Mouse (Mus musculus) hindbrain, postnatal 0 days (tissue): Measurements from ENCODE around the gene B3galt5. TPM values are rescaled to one million over a fixed set of nuclear protein-coding genes. Genes with fewer than 3 reads are reported as not detected.

Experiments
- ATAC-seq: fragments of 200-750 bp; cut with Nextera tagmentation; 2 replicates; pipeline ENCODE4 v1.8.0; 2017; ENCODE audit warnings: mild to moderate bottlenecking, moderate TSS enrichment, moderate library complexity
- DNase-seq: peaks from one replicate; pipeline ENCODE4 v3.0.0-alpha.2; 2015; ENCODE audit warnings: low spot score
- H3K27ac ChIP-seq: fragments of 300-500 bp; sonication (generic); 2 replicates; pipeline ENCODE4 v1.5.1; 2014; ENCODE audit warnings: mild to moderate bottlenecking
- H3K27me3 ChIP-seq: fragments of 300-500 bp; sonication (generic); 2 replicates; pipeline ENCODE4 v1.6.1; 2014; ENCODE audit warnings: low read length, mixed read lengths; ENCODE audit not compliant: insufficient read depth
- H3K36me3 ChIP-seq: fragments of 300-500 bp; sonication (generic); 2 replicates; pipeline ENCODE4 v1.6.1; 2014; ENCODE audit warnings: low read length, mixed read lengths; ENCODE audit not compliant: insufficient read depth
- H3K4me1 ChIP-seq: fragments of 300-500 bp; sonication (generic); 2 replicates; pipeline ENCODE4 v1.6.1; 2014; ENCODE audit warnings: antibody characterized with exemption, low read length, mixed read lengths; ENCODE audit not compliant: insufficient read depth
- H3K4me2 ChIP-seq: fragments of 300-500 bp; sonication (generic); 2 replicates; pipeline ENCODE4 v1.6.1; 2014; ENCODE audit warnings: low read depth, mild to moderate bottlenecking, low read length, moderate library complexity, mixed read lengths
- H3K4me3 ChIP-seq: fragments of 300-500 bp; sonication (generic); 2 replicates; pipeline ENCODE4 v1.5.1; 2014; ENCODE audit warnings: low read length
- H3K9ac ChIP-seq: fragments of 300-500 bp; sonication (generic); replicated peaks from 2 replicates; pipeline ENCODE4 v1.6.1; 2014; ENCODE audit warnings: mild to moderate bottlenecking, low read length, moderate library complexity, mixed read lengths
- H3K9me3 ChIP-seq: fragments of 300-500 bp; sonication (generic); 2 replicates; pipeline ENCODE4 v1.6.1; 2016; ENCODE audit warnings: low read length, mixed read lengths
- CTCF ChIP-seq: IDR thresholded peaks from 2 replicates; pipeline ENCODE4 v1.5.1; 2016; ENCODE audit warnings: antibody characterized with exemption, control low read depth, low read depth
- WGBS: fragments of 180-500 bp; shearing (Covaris S2); extraction: QIAGEN DNeasy Blood & Tissue Kit; methylation state at CpG from one replicate; pipeline ENCODE4 v1.1.7; 2014; 5-methylcytosine and 5-hydroxymethylcytosine counted together
- polyA plus RNA-seq: library from polyadenylated mRNA; unstranded; fragments of >200 nt; fragmentation: Nextera tagmentation; extraction: Ambion mirVana; gene quantifications from 2 replicates; pipeline ENCODE4 v1.2.1, GENCODE M21; 2015
- total RNA-seq: library from RNA; depleted of rRNA; stranded (reverse); fragments of >200 nt; gene quantifications from 2 replicates; pipeline ENCODE4 v1.2.3, GENCODE M21; 2014

Gene B3galt5
- total and polyA plus RNA-seq, 2 experiments from 2014 or later: 7.3 to 11.3 TPM

DNA sequence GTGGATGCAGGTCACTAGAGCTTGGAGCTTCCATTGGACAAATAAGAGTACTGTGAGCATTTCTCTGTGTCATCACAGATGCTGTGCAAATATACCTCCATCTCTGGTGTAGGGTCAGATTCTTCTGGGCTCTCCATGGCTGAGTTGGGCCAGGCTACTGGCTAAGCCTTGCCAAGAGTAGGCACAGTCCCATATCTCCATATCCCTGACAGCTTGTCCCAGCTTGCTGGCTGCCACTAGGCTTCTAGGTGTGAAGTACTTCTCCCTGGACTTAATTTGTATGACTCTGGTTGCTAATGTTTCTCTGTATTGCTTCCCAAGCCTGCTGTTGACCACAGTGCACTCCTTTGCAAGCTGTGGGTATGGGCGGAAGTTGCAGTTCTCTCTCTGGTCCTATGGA lies 16.5 kb downstream of the B3galt5 start:
- Histone ChIP-seq H3K9ac (no peak overlapping the region), H3K27me3 (no peaks in the 10 kb centered on the region), H3K4me3 (no peak overlapping the region), H3K4me1 (no peaks in the 10 kb centered on the region), H3K27ac (no peak overlapping the region), H3K36me3 (no peaks in the 10 kb centered on the region), H3K9me3 (no peaks in the 10 kb centered on the region), H3K4me2 (no peak overlapping the region)
- ATAC-seq (no peak), DNase-seq (no peak)
- 84% methylated on average over 1 of the region's 1 CpGs for WGBS
- TF ChIP-seq CTCF: no peak

DNA sequence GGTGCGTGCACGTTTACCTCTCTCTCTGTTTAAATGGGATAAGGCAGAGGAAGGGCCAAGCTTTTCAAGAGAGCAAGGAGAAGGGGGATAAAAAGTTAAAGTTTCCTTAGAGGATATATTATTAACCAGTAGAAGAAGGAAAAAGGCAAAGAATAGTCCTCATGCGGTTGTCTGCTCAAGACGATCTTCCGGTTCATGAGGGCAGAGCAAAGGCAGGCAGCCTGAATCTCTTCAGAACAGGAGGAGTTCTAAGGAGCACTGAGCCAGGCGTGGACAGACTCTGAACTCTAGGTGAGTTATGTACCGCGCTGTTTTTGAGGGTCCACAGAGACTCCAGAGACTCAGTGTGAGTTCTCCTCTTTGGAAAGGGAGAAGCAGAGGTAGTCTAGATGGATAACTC lies 22.8 kb downstream of the B3galt5 start:
- no peak for TF ChIP-seq CTCF
- 88% methylated on average over 8 of the region's 8 CpGs for WGBS
- Histone ChIP-seq H3K9me3 (no peaks in the 10 kb centered on the region), H3K27ac (no peak overlapping the region), H3K36me3 (no peaks in the 10 kb centered on the region), H3K4me1 (no peaks in the 10 kb centered on the region), H3K4me3 (no peak overlapping the region), H3K27me3 (no peaks in the 10 kb centered on the region), H3K4me2 (no peak overlapping the region), H3K9ac (no peak overlapping the region)
- DNase-seq: no peak
- no peak for ATAC-seq

DNA sequence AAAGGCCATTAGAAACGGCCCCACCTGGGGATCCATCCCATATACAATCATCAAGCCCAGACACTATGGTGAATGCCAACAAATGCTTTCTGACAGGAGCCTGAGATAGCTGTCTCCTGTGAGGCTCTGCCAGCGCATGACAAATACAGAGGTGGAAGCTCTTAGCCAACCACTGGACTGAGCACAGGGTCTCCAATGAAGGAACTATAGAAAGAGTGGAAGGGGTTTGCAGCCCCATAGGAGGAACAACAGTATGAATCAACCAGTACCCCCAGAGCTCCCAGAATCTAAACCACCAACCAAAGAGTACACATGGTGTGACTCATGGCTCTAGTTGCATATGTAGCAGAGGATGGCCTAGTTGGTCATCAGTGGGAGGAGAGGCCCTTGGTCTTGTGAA lies 36.1 kb downstream of the B3galt5 start:
- no peaks in the 10 kb centered on the region for H3K27me3 ChIP-seq
- DNase-seq: no peak
- H3K27ac ChIP-seq: no peak overlapping the region
- no peaks in the 10 kb centered on the region for H3K4me1 ChIP-seq
- no peak for ATAC-seq
- H3K9ac ChIP-seq: no peak overlapping the region
- WGBS: 85% methylated on average over 2 of the region's 2 CpGs
- no peak overlapping the region for H3K4me3 ChIP-seq
- no peaks in the 10 kb centered on the region for H3K36me3 ChIP-seq
- no peaks in the 10 kb centered on the region for H3K9me3 ChIP-seq
- H3K4me2 ChIP-seq: no peak overlapping the region
- TF ChIP-seq CTCF: no peak

DNA sequence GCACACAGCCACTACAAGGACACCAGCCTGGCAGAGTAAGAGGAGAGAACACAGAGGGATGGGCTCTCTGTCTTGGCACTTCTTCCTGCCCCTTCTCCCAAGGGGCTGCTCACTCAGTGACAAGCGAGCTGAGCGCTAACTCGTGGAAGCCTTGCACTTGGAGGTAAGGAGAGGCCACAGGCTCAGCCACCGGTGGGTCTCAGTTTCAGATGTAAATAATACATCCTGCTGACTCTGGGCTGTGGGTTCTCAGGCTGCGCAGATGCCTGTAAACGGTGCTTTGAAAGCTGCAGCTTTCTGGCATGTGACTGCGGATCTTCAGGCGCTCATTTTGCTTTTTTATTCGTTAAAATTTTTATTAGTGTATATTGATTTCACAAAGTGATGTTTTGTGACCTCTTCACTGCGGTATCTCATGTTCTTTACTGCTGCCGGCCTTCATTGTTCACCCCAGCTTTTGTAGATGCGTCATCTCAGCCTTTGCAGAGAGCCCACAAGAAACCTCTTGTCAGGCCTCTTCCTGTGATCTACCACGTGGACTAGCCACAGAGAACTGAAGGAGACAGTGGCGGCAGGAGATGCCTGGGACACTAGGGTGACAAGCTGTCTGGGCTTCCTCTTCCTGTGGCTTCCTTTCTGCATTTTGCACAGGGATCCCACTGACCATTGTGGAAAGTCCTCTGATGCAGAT lies 37.5 kb downstream of the B3galt5 start:
- 47% methylated on average over 14 of the region's 14 CpGs for WGBS
- peak; percentile 31 for DNase-seq
- no peaks in the 10 kb centered on the region for H3K27me3 ChIP-seq
- no peaks in the 10 kb centered on the region for H3K36me3 ChIP-seq
- no peak overlapping the region for H3K27ac ChIP-seq
- H3K4me1 ChIP-seq: no peaks in the 10 kb centered on the region
- no peak for ATAC-seq
- H3K9ac ChIP-seq: no peak overlapping the region
- no peak overlapping the region for H3K4me2 ChIP-seq
- TF ChIP-seq CTCF: no peak
- H3K9me3 ChIP-seq: no peaks in the 10 kb centered on the region
- no peak overlapping the region for H3K4me3 ChIP-seq

DNA sequence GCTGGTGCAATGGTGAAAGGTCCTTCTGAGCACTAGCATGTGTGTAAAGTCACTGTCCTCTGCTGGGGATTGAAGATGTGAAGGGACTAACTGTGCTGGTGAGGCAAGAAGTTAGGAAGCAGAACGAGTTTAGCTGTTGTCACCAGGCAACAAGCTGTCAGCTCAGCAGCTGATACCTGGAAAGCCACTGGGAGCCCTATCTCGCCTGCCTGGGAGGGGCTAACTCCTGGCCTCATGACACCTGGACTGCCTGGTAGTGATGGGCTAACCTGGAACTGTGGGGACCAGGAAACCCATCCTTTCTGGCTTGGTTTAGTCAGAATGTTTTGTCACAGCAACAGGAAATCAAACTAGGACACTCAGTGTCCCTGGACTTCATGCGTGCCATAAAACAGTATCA lies 41.0 kb downstream of the B3galt5 start:
- Histone ChIP-seq H3K4me3 (no peak overlapping the region), H3K4me1 (peaks cover 15% of the 10 kb centered on the region), H3K9ac (no peak overlapping the region), H3K27me3 (no peaks in the 10 kb centered on the region), H3K27ac (no peak overlapping the region), H3K36me3 (no peaks in the 10 kb centered on the region), H3K4me2 (no peak overlapping the region), H3K9me3 (no peaks in the 10 kb centered on the region)
- DNase-seq (no peak), ATAC-seq (no peak)
- WGBS: 67% methylated on average over 3 of the region's 3 CpGs
- no peak for TF ChIP-seq CTCF

DNA sequence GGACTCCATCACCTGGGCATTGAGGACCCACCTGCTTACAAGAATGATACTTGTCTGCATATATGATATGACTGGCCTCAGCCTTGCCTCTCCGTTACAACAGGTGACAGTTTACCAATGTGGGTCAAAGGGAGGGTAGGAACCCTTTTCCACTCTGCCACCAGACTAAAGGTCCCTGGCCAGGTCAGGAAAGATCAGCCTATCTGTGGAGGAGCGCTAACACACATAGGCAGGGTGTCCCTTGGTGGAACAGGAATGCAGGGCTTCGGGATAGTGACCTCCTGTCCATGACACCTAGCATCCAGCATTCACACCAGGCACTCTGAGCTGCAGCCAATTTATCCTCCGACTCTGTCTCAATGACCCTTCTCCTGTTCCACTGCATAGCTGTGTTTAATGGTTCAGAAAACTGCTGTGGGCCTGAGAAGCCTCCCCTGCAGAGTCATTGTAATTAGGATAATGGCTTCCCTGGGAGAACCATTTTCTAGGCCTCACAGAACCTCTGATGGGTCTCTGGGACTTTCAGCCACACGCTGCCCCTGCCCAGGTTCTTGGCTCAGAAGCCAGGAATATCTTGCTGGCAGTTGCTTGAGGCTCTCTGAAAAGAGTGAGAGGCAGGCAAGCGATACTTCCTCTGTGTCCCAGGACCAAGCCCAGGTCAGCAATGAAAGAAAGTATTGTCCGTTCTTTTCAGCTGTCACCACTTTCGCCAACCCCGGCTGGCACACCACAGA lies 43.1 kb downstream of the B3galt5 start:
- ATAC-seq (peak; percentile 69), DNase-seq (peak; percentile 62)
- Histone ChIP-seq H3K36me3 (no peaks in the 10 kb centered on the region), H3K4me1 (peaks cover 21% of the 10 kb centered on the region), H3K9me3 (no peaks in the 10 kb centered on the region), H3K27me3 (no peaks in the 10 kb centered on the region), H3K9ac (no peak overlapping the region), H3K27ac (no peak overlapping the region; the same call in 1 of the 2 replicates), H3K4me3 (no peak overlapping the region), H3K4me2 (no peak overlapping the region)
- 29% methylated on average over 9 of the region's 9 CpGs for WGBS
- TF ChIP-seq CTCF: no peak
